Mouse (Mus musculus): ENCODE measurements around the gene Slco4a1. TPM values are rescaled to one million over a fixed set of nuclear protein-coding genes. Genes with fewer than 3 reads are reported as not detected.

The Slco4a1 gene
- polyA plus RNA-seq, 1 experiment from 2014 or later: 4.2 TPM

DNA sequence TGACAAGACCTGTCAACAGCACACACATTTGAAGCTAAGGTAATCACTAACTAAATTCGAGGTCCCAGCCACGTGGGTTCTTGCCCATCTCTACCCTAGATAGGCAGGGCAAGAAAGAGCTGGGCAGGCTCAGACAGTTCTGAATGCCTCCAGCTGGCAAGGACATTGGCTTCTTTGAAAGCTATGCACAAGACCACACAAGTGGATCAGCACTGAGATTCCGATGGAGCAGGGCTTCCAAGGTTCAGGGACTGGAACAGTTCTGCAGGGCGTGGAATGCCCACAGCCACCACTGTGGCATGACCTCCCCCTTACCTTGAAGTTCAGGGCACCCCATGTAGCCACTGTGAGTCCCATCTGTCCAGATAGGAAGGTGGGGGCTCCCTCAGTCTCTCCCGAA lies 5.5 kb upstream of the Slco4a1 start:
- Histone ChIP-seq H3K36me3 (ENCODE audit: control insufficient read depth, insufficient read depth, low read length) (no peaks in the 10 kb centered on the region), H3K27me3 (ENCODE audit: control insufficient read depth, insufficient read depth, low read length) (no peaks in the 10 kb centered on the region), H3K27ac (replicated peaks) (no peak overlapping the region), H3K4me3 (ENCODE audit: low read depth, low read length) (no peak overlapping the region), H3K4me2 (replicated peaks; ENCODE audit: low read depth) (no peak overlapping the region), H3K9me3 (ENCODE audit: control insufficient read depth, low read length) (no peaks in the 10 kb centered on the region), H3K4me1 (replicated peaks; ENCODE audit: control insufficient read depth, insufficient read depth) (no peaks in the 10 kb centered on the region), H3K9ac (ENCODE audit: low read length) (no peak overlapping the region)
- DNase-seq (ENCODE audit: low spot score) (no peak), ATAC-seq (ENCODE audit: low FRiP score, low TSS enrichment) (no peak)
- WGBS: 62% methylated on average over 5 of the region's 5 CpGs
- no peak for TF ChIP-seq CTCF (IDR thresholded peaks at IDR 0.05; ENCODE audit: low read depth)
- TF ChIP-seq EP300 (optimal IDR thresholded peaks at IDR 0.05): no peak

DNA sequence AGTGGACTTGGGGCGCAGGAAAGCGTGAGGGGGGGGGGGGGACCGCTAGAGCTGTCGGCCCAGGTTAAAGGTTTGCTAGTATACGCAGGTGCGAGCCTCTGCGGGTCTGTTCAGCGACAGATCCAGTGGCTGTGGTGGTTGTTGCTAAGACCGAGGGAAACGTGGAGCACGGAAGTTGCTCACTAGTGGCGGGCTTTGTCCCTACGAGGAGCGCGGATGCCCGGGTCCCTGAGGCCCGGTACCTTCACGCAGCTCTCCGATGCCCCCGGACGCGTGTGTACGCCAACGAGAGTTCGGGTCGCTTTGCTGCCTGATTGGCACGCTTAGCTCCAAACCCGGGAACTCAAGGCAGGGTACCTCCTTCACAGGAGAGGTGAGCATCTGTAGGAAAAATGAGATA lies 660 bp downstream of the Slco4a1 start:
- Histone ChIP-seq H3K4me3 (ENCODE audit: low read depth, low read length) (peak overlapping the region; percentile 49), H3K27me3 (ENCODE audit: control insufficient read depth, insufficient read depth, low read length) (no peaks in the 10 kb centered on the region; the same call in 1 of the 2 replicates), H3K9me3 (ENCODE audit: control insufficient read depth, low read length) (no peaks in the 10 kb centered on the region), H3K27ac (replicated peaks) (peak overlapping the region; percentile 53; the same call in 1 of the 2 replicates), H3K36me3 (ENCODE audit: control insufficient read depth, insufficient read depth, low read length) (no peaks in the 10 kb centered on the region), H3K4me1 (replicated peaks; ENCODE audit: control insufficient read depth, insufficient read depth) (no peaks in the 10 kb centered on the region; the same call in 1 of the 2 replicates), H3K9ac (ENCODE audit: low read length) (peak overlapping the region; percentile 47; the same call in 1 of the 2 replicates), H3K4me2 (replicated peaks; ENCODE audit: low read depth) (peak overlapping the region; percentile 71)
- DNase-seq (ENCODE audit: low spot score) (no peak), ATAC-seq (ENCODE audit: low FRiP score, low TSS enrichment) (no peak)
- 3% methylated on average over 27 of the region's 28 CpGs for WGBS
- TF ChIP-seq CTCF (IDR thresholded peaks at IDR 0.05; ENCODE audit: low read depth) (no peak), EP300 (optimal IDR thresholded peaks at IDR 0.05) (no peak)

DNA sequence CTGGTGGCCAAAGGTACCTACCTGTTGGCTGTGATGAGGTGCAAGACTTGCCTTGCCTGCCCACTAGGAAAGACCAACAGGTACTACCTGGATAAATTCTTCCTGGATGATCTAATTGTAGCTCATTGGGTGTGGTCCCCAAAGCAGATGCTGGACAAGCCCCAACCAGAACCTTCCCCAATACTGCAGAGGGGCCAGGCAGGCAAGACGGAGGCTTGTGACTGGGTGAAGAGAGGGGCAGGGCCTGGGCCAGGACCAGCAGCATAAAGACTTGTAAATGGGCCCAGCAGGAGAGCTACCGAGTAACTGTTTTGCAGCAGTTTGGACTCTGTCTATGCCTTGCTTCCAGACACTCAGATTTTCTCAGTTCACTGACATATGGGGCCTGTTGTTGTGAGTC lies 1.6 kb downstream of the Slco4a1 start:
- WGBS: 44% methylated on average over 2 of the region's 2 CpGs
- Histone ChIP-seq H3K27me3 (ENCODE audit: control insufficient read depth, insufficient read depth, low read length) (no peaks in the 10 kb centered on the region; the same call in 1 of the 2 replicates), H3K9ac (ENCODE audit: low read length) (no peak overlapping the region), H3K4me3 (ENCODE audit: low read depth, low read length) (peak overlapping the region; percentile 49; the same call in 1 of the 2 replicates), H3K27ac (replicated peaks) (peak overlapping the region; percentile 53; the same call in 1 of the 2 replicates), H3K9me3 (ENCODE audit: control insufficient read depth, low read length) (no peaks in the 10 kb centered on the region), H3K4me2 (replicated peaks; ENCODE audit: low read depth) (peak overlapping the region; percentile 71; the same call in 1 of the 2 replicates), H3K4me1 (replicated peaks; ENCODE audit: control insufficient read depth, insufficient read depth) (no peaks in the 10 kb centered on the region; the same call in 1 of the 2 replicates), H3K36me3 (ENCODE audit: control insufficient read depth, insufficient read depth, low read length) (no peaks in the 10 kb centered on the region)
- DNase-seq (ENCODE audit: low spot score) (peak; percentile 40), ATAC-seq (ENCODE audit: low FRiP score, low TSS enrichment) (no peak)
- TF ChIP-seq CTCF (IDR thresholded peaks at IDR 0.05; ENCODE audit: low read depth) (no peak), EP300 (optimal IDR thresholded peaks at IDR 0.05) (no peak)

DNA sequence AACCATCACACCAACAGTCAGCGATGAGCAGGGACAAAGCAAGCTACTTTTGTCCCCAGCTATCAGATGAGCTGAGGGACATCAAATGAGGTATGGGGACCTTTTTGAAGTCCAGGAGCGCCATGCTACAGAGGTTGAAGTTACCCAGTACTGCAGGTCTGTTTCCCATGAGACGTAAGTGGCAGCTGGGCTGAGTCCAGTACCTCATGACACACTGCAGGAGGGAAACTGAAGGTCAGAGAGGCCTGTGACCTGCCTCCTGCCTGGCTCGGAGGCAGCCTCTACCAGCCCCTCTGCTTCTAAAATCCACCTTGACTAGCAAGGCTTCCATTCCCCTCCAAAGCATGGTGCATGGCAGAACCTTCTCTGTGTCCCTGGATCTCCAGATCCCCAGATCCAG lies 3.4 kb downstream of the Slco4a1 start:
- ATAC-seq (ENCODE audit: low FRiP score, low TSS enrichment) (no peak), DNase-seq (ENCODE audit: low spot score) (no peak)
- no peaks in the 10 kb centered on the region for H3K9me3 ChIP-seq (ENCODE audit: control insufficient read depth, low read length)
- H3K4me1 ChIP-seq (replicated peaks; ENCODE audit: control insufficient read depth, insufficient read depth): no peaks in the 10 kb centered on the region; the same call in 1 of the 2 replicates
- H3K4me2 ChIP-seq (replicated peaks; ENCODE audit: low read depth): no peak overlapping the region
- 85% methylated on average over 4 of the region's 4 CpGs for WGBS
- no peak for TF ChIP-seq EP300 (optimal IDR thresholded peaks at IDR 0.05)
- H3K4me3 ChIP-seq (ENCODE audit: low read depth, low read length): no peak overlapping the region
- no peak overlapping the region for H3K27ac ChIP-seq (replicated peaks)
- no peaks in the 10 kb centered on the region for H3K36me3 ChIP-seq (ENCODE audit: control insufficient read depth, insufficient read depth, low read length)
- H3K27me3 ChIP-seq (ENCODE audit: control insufficient read depth, insufficient read depth, low read length): no peaks in the 10 kb centered on the region; the same call in 1 of the 2 replicates
- no peak overlapping the region for H3K9ac ChIP-seq (ENCODE audit: low read length)

DNA sequence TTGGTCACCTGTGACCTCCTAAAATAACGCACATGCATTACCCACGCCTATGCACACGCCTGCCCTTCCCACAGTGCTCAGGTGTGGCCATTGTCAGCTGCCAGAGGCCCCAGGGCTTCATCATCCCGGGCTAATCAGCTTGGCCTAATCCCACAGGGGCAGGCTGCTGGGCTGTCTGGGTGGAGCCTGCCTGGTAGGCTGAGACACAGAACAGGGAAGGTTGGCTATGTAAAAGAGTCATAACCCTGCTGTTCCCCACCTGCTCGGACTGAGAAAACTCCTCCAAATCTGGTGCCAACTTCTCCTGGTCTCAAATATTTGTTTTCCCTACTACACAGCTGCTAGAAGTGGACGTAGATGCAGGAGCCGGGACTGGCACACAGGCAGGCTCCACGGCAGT lies 4.8 kb downstream of the Slco4a1 start:
- no peaks in the 10 kb centered on the region; the same call in 1 of the 2 replicates for H3K27me3 ChIP-seq (ENCODE audit: control insufficient read depth, insufficient read depth, low read length)
- peak overlapping the region; percentile 77 for H3K27ac ChIP-seq (replicated peaks)
- no peaks in the 10 kb centered on the region for H3K36me3 ChIP-seq (ENCODE audit: control insufficient read depth, insufficient read depth, low read length)
- no peaks in the 10 kb centered on the region for H3K9me3 ChIP-seq (ENCODE audit: control insufficient read depth, low read length)
- WGBS: 45% methylated on average over 8 of the region's 8 CpGs
- peak; percentile 78 for DNase-seq (ENCODE audit: low spot score)
- H3K4me1 ChIP-seq (replicated peaks; ENCODE audit: control insufficient read depth, insufficient read depth): no peaks in the 10 kb centered on the region; the same call in 1 of the 2 replicates
- H3K9ac ChIP-seq (ENCODE audit: low read length): no peak overlapping the region
- no peak overlapping the region for H3K4me3 ChIP-seq (ENCODE audit: low read depth, low read length)
- H3K4me2 ChIP-seq (replicated peaks; ENCODE audit: low read depth): no peak overlapping the region
- peak; percentile 63 for ATAC-seq (ENCODE audit: low FRiP score, low TSS enrichment)
- TF ChIP-seq CTCF (IDR thresholded peaks at IDR 0.05; ENCODE audit: low read depth): no peak
- no peak for TF ChIP-seq EP300 (optimal IDR thresholded peaks at IDR 0.05)

DNA sequence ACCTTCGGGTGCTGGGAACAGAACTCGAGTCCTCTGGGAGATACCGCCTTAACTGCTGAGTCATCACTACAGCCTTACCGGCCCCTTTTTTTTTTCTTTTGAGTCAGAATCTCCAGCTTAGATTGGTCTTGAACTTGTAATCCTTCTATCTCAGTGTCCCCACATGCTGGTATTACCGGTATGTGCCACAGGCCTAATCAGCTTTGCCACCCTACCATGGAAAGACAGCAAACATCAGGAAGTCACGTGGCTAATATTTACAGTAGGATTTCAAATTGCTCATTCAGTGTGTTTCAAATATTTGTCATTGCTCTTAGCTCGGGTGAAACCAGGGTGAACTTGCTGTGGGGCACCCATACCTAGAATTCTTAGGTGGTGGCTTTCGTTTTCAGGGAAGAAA lies 6.5 kb downstream of the Slco4a1 start:
- no peaks in the 10 kb centered on the region; the same call in 1 of the 2 replicates for H3K4me1 ChIP-seq (replicated peaks; ENCODE audit: control insufficient read depth, insufficient read depth)
- peak; percentile 55 for DNase-seq (ENCODE audit: low spot score)
- TF ChIP-seq CTCF (IDR thresholded peaks at IDR 0.05; ENCODE audit: low read depth): no peak
- no peak for TF ChIP-seq EP300 (optimal IDR thresholded peaks at IDR 0.05)
- H3K27ac ChIP-seq (replicated peaks): 0 out of 2 replicates have a peak overlapping the region, but pooled peaks have one; percentile 73
- H3K9ac ChIP-seq (ENCODE audit: low read length): no peak overlapping the region
- peak; percentile 65 for ATAC-seq (ENCODE audit: low FRiP score, low TSS enrichment)
- WGBS: 52% methylated on average over 8 of the region's 8 CpGs
- H3K4me2 ChIP-seq (replicated peaks; ENCODE audit: low read depth): no peak overlapping the region
- no peaks in the 10 kb centered on the region for H3K9me3 ChIP-seq (ENCODE audit: control insufficient read depth, low read length)
- H3K36me3 ChIP-seq (ENCODE audit: control insufficient read depth, insufficient read depth, low read length): no peaks in the 10 kb centered on the region
- H3K4me3 ChIP-seq (ENCODE audit: low read depth, low read length): no peak overlapping the region
- H3K27me3 ChIP-seq (ENCODE audit: control insufficient read depth, insufficient read depth, low read length): no peaks in the 10 kb centered on the region
